Mouse (Mus musculus): ENCODE measurements around the gene Sez6l2. TPM values are rescaled to one million over a fixed set of nuclear protein-coding genes. Genes with fewer than 3 reads are reported as not detected.

The Sez6l2 gene
- 0.23 and 0.40 TPM in 2 replicates for polyA plus RNA-seq (2012; rRNA removed)

GRCm38 (mm10) chr7:126949793-126950646 is at the start of gene Sez6l2:
Gene Sez6l2, plus strand, starts transcription at chr7:126950563.

GRCm38 (mm10) chr7:126922624-126923060 is 27.7 kb upstream of the Sez6l2 start, which contains the start of gene Tmem219:
Gene Tmem219, minus strand, starts transcription at chr7:126922917.

GRCm38 (mm10) chr7:126928384-126929037 is 21.9 kb upstream of the Sez6l2 start, which contains the start of gene Kctd13:
Gene Kctd13, plus strand, starts transcription at chr7:126928879.

GRCm38 (mm10) chr7:126949403-126949792 is 965 bp upstream of the Sez6l2 start, which contains the start of gene Asphd1:
Gene Asphd1, minus strand, starts transcription at chr7:126949582.

GRCm38 (mm10) chr7:126975893-126975949 is 25.4 kb downstream of the Sez6l2 start, which contains the start of gene Cdipt:
Gene Cdipt, plus strand, starts transcription at chr7:126975914.

GRCm38 (mm10) chr7:126975950-126976866 is 25.8 kb downstream of the Sez6l2 start, which contains the start of gene Cdiptos:
Gene Cdiptos, minus strand, starts transcription at chr7:126976098.

GRCm38 (mm10) chr7:127014320-127014719 is 64.0 kb downstream of the Sez6l2 start, which contains the start of gene Mvp:
Gene Mvp, minus strand, starts transcription at chr7:127014621.

GRCm38 (mm10) chr7:127016481-127016485 is 65.9 kb downstream of the Sez6l2 start, which contains the start of gene Pagr1b:
Gene Pagr1b, minus strand, starts transcription at chr7:127016484.

GRCm38 (mm10) chr7:127016971-127017949 is 66.9 kb downstream of the Sez6l2 start, which contains the start of gene Pagr1a:
Gene Pagr1a, minus strand, starts transcription at chr7:127017352.

Other genes starting within 250 kb of the Sez6l2 start
- 105 and 119 TPM in 2 replicates for gene Coro1a, start 242.8 kb upstream of the Sez6l2 start, polyA plus RNA-seq (2012; rRNA removed)
- 44.6 and 47.3 TPM in 2 replicates for gene Mapk3, start 191.0 kb upstream of the Sez6l2 start, polyA plus RNA-seq (2012; rRNA removed)
- gene Gdpd3, start 184.2 kb upstream of the Sez6l2 start, polyA plus RNA-seq (2012; rRNA removed): 3.1 and 4.0 TPM in 2 replicates
- 84.2 and 96.1 TPM in 2 replicates for gene Ypel3, start 173.6 kb upstream of the Sez6l2 start, polyA plus RNA-seq (2012; rRNA removed)
- 1.6 TPM in 2 replicates for gene Tbx6, start 169.1 kb upstream of the Sez6l2 start, polyA plus RNA-seq (2012; rRNA removed)
- gene Ppp4c, start 158.1 kb upstream of the Sez6l2 start, polyA plus RNA-seq (2012; rRNA removed): 70.6 and 72.5 TPM in 2 replicates
- 0.75 and 1.6 TPM in 2 replicates for gene Fam57b, start 152.9 kb upstream of the Sez6l2 start, polyA plus RNA-seq (2012; rRNA removed)
- not detected in 2 replicates for gene 4930451I11Rik, start 118.9 kb upstream of the Sez6l2 start, polyA plus RNA-seq (2012; rRNA removed)
- gene Doc2a, start 103.1 kb upstream of the Sez6l2 start, polyA plus RNA-seq (2012; rRNA removed): 0.04 TPM in 1 of 2 replicates, not detected in the other
- 17.7 and 24.2 TPM in 2 replicates for gene Hirip3, start 88.6 kb upstream of the Sez6l2 start, polyA plus RNA-seq (2012; rRNA removed)
- gene Ino80e, start 88.2 kb upstream of the Sez6l2 start, polyA plus RNA-seq (2012; rRNA removed): 14.5 and 14.8 TPM in 2 replicates
- gene Taok2, start 65.9 kb upstream of the Sez6l2 start, polyA plus RNA-seq (2012; rRNA removed): 18.4 and 21.2 TPM in 2 replicates
- 28.3 and 30.3 TPM in 2 replicates for gene Tmem219, start 27.6 kb upstream of the Sez6l2 start, polyA plus RNA-seq (2012; rRNA removed)
- 3.4 and 4.0 TPM in 2 replicates for gene Kctd13, start 21.7 kb upstream of the Sez6l2 start, polyA plus RNA-seq (2012; rRNA removed)
- 0.02 TPM in 1 of 2 replicates, not detected in the other for gene Asphd1, start 981 bp upstream of the Sez6l2 start, polyA plus RNA-seq (2012; rRNA removed)
- gene Cdipt, start 25.4 kb downstream of the Sez6l2 start, polyA plus RNA-seq (2012; rRNA removed): 38.9 and 41.3 TPM in 2 replicates
- 0.34 and 0.47 TPM in 2 replicates for gene Cdiptos, start 25.5 kb downstream of the Sez6l2 start, polyA plus RNA-seq (2012; rRNA removed)
- 7.8 and 7.9 TPM in 2 replicates for gene Mvp, start 64.1 kb downstream of the Sez6l2 start, polyA plus RNA-seq (2012; rRNA removed)
- gene Pagr1b, start 65.9 kb downstream of the Sez6l2 start, polyA plus RNA-seq (2012; rRNA removed): 0.34 and 0.50 TPM in 2 replicates
- gene Pagr1a, start 66.8 kb downstream of the Sez6l2 start, polyA plus RNA-seq (2012; rRNA removed): 4.9 and 5.2 TPM in 2 replicates
- gene Gm42742, start 70.5 kb downstream of the Sez6l2 start, polyA plus RNA-seq (2012; rRNA removed): 13.2 and 14.1 TPM in 2 replicates
- 0.04 and 0.45 TPM in 2 replicates for gene Prrt2, start 70.6 kb downstream of the Sez6l2 start, polyA plus RNA-seq (2012; rRNA removed)
- 55.9 and 64.1 TPM in 2 replicates for gene Maz, start 76.5 kb downstream of the Sez6l2 start, polyA plus RNA-seq (2012; rRNA removed)
- gene Kif22, start 91.9 kb downstream of the Sez6l2 start, polyA plus RNA-seq (2012; rRNA removed): 28.1 and 30.9 TPM in 2 replicates
- 0.16 and 0.40 TPM in 2 replicates for gene Zg16, start 136.8 kb downstream of the Sez6l2 start, polyA plus RNA-seq (2012; rRNA removed)
- 7.9 and 8.3 TPM in 2 replicates for gene AI467606, start 140.8 kb downstream of the Sez6l2 start, polyA plus RNA-seq (2012; rRNA removed)
- gene Qprt, start 171.7 kb downstream of the Sez6l2 start, polyA plus RNA-seq (2012; rRNA removed): 117 and 124 TPM in 2 replicates
- gene Spn, start 187.3 kb downstream of the Sez6l2 start, polyA plus RNA-seq (2012; rRNA removed): 6.8 and 8.5 TPM in 2 replicates
- 20.8 and 22.2 TPM in 2 replicates for gene Cd2bp2, start 245.5 kb downstream of the Sez6l2 start, polyA plus RNA-seq (2012; rRNA removed)